Mouse (Mus musculus) hindbrain, embryonic 11.5 days (tissue): ENCODE results near the gene Wasl. TPM values are rescaled to one million over a fixed set of nuclear protein-coding genes. Genes with fewer than 3 reads are reported as not detected.

Experiments
- ATAC-seq: fragments of 200-750 bp; cut with Nextera tagmentation; 2 replicates; pipeline ENCODE4 v1.8.0; 2017; ENCODE audit warnings: mild to moderate bottlenecking, moderate TSS enrichment, moderate library complexity; ENCODE audit not compliant: low FRiP score
- DNase-seq: peaks from one replicate; pipeline ENCODE4 v3.0.0-alpha.2; 2015; ENCODE audit warnings: low spot score
- H3K27ac ChIP-seq: fragments of 300-500 bp; sonication (generic); 2 replicates; pipeline ENCODE4 v1.5.1; 2014; ENCODE audit warnings: mild to moderate bottlenecking, low read depth, low read length
- H3K27me3 ChIP-seq: fragments of 300-500 bp; sonication (generic); 2 replicates; pipeline ENCODE4 v1.6.1; 2014; ENCODE audit warnings: mild to moderate bottlenecking, low read length, moderate library complexity, mixed read lengths; ENCODE audit not compliant: control insufficient read depth, insufficient read depth
- H3K36me3 ChIP-seq: fragments of 300-500 bp; sonication (generic); 2 replicates; pipeline ENCODE4 v1.6.1; 2014; ENCODE audit warnings: mild to moderate bottlenecking, low read length, moderate library complexity, mixed read lengths; ENCODE audit not compliant: control insufficient read depth, insufficient read depth
- H3K4me1 ChIP-seq: fragments of 300-500 bp; sonication (generic); replicated peaks from 2 replicates; pipeline ENCODE4 v1.6.1; 2014; ENCODE audit warnings: low read length, mixed read lengths; ENCODE audit not compliant: control insufficient read depth, insufficient read depth
- H3K4me2 ChIP-seq: fragments of 300-500 bp; sonication (generic); replicated peaks from 2 replicates; pipeline ENCODE4 v1.6.1; 2014; ENCODE audit warnings: mild to moderate bottlenecking, low read depth, low read length
- H3K4me3 ChIP-seq: fragments of 300-500 bp; sonication (generic); 2 replicates; pipeline ENCODE4 v1.5.1; 2014; ENCODE audit warnings: low read depth, low read length
- H3K9ac ChIP-seq: fragments of 300-500 bp; sonication (generic); 2 replicates; pipeline ENCODE4 v1.6.1; 2014; ENCODE audit warnings: low read depth, low read length
- H3K9me3 ChIP-seq: fragments of 300-500 bp; sonication (generic); 2 replicates; pipeline ENCODE4 v1.6.1; 2016; ENCODE audit warnings: low read length; ENCODE audit not compliant: control insufficient read depth
- WGBS: fragments of 180-500 bp; shearing (Covaris S2); extraction: QIAGEN DNeasy Blood & Tissue Kit; methylation state at CpG from one replicate; pipeline ENCODE4 v1.1.7; 2014; 5-methylcytosine and 5-hydroxymethylcytosine counted together
- polyA plus RNA-seq: library from polyadenylated mRNA; unstranded; fragments of >200 nt; fragmentation: Nextera tagmentation; extraction: Ambion mirVana; gene quantifications from 2 replicates; pipeline ENCODE4 v1.2.1, GENCODE M21; 2014

Wasl gene
- 52.4 and 62.1 TPM in 2 replicates for polyA plus RNA-seq

GRCm38 (mm10) chr6:24664867-24665458 lies at the start of gene Wasl:
Wasl (minus strand) TSS chr6:24665009.
- WGBS = under 1% methylated on average over 61 of the region's 63 CpGs
- Histone ChIP-seq H3K36me3 (no peaks in the 10 kb centered on the region), H3K27ac (peak within 1 kb of the TSS; percentile 96), H3K4me2 (peak within 1 kb of the TSS; percentile 83), H3K4me3 (peak within 1 kb of the TSS; percentile 94), H3K9me3 (no peaks in the 10 kb centered on the region), H3K27me3 (no peaks in the 10 kb centered on the region), H3K4me1 (no peaks in the 10 kb centered on the region), H3K9ac (peak within 1 kb of the TSS; percentile 96)
- ATAC-seq (peak; percentile 99), DNase-seq (peak; percentile 99)

- no peak for ATAC-seq
- Histone ChIP-seq H3K27me3 (no peaks in the 10 kb centered on the region), H3K4me3 (no peak overlapping the region), H3K4me2 (no peak overlapping the region), H3K36me3 (no peaks in the 10 kb centered on the region), H3K9me3 (no peaks in the 10 kb centered on the region), H3K9ac (no peak overlapping the region), H3K27ac (no peak overlapping the region), H3K4me1 (no peaks in the 10 kb centered on the region)
- no peak for DNase-seq
- 89% methylated on average over 2 of the region's 2 CpGs for WGBS
Observed at GRCm38 (mm10) chr6:24707499-24707898, 42.7 kb upstream of the Wasl start.

- Histone ChIP-seq H3K4me3 (no peak overlapping the region), H3K4me1 (no peaks in the 10 kb centered on the region), H3K36me3 (no peaks in the 10 kb centered on the region), H3K4me2 (no peak overlapping the region), H3K27me3 (no peaks in the 10 kb centered on the region), H3K27ac (no peak overlapping the region), H3K9ac (no peak overlapping the region), H3K9me3 (no peaks in the 10 kb centered on the region)
- 90% methylated on average over 5 of the region's 5 CpGs for WGBS
- DNase-seq (no peak), ATAC-seq (no peak)
Observed at GRCm38 (mm10) chr6:24707090-24707489, 42.3 kb upstream of the Wasl start.

- Histone ChIP-seq H3K4me1 (no peaks in the 10 kb centered on the region), H3K4me2 (no peak overlapping the region), H3K9me3 (no peaks in the 10 kb centered on the region), H3K27ac (no peak overlapping the region), H3K27me3 (no peaks in the 10 kb centered on the region), H3K9ac (no peak overlapping the region), H3K4me3 (no peak overlapping the region), H3K36me3 (no peaks in the 10 kb centered on the region)
- WGBS = 85% methylated on average over 5 of the region's 5 CpGs
- no peak for DNase-seq
- ATAC-seq = no peak
Observed at GRCm38 (mm10) chr6:24697216-24697615, 32.4 kb upstream of the Wasl start.

- Histone ChIP-seq H3K4me1 (no peaks in the 10 kb centered on the region), H3K27me3 (no peaks in the 10 kb centered on the region), H3K27ac (no peak overlapping the region), H3K9me3 (no peaks in the 10 kb centered on the region), H3K36me3 (no peaks in the 10 kb centered on the region), H3K4me3 (no peak overlapping the region), H3K9ac (no peak overlapping the region), H3K4me2 (no peak overlapping the region)
- WGBS = 85% methylated on average over 4 of the region's 4 CpGs
- DNase-seq (no peak), ATAC-seq (no peak)
Observed at GRCm38 (mm10) chr6:24696117-24696516, 31.3 kb upstream of the Wasl start.

- no peak overlapping the region for H3K4me3 ChIP-seq
- H3K36me3 ChIP-seq = no peaks in the 10 kb centered on the region
- WGBS = 86% methylated on average over 11 of the region's 11 CpGs
- no peak overlapping the region for H3K4me2 ChIP-seq
- no peaks in the 10 kb centered on the region for H3K4me1 ChIP-seq
- H3K27me3 ChIP-seq = no peaks in the 10 kb centered on the region
- DNase-seq = no peak
- no peaks in the 10 kb centered on the region for H3K9me3 ChIP-seq
- H3K9ac ChIP-seq = no peak overlapping the region
- no peak overlapping the region for H3K27ac ChIP-seq
- no peak for ATAC-seq
Observed at GRCm38 (mm10) chr6:24694455-24695410, 29.9 kb upstream of the Wasl start.

- H3K4me1 ChIP-seq = no peaks in the 10 kb centered on the region
- 54% methylated on average over 1 of the region's 1 CpGs for WGBS
- H3K4me3 ChIP-seq = no peak overlapping the region
- no peaks in the 10 kb centered on the region for H3K9me3 ChIP-seq
- H3K27me3 ChIP-seq = no peaks in the 10 kb centered on the region
- ATAC-seq (no peak), DNase-seq (no peak)
- no peak overlapping the region for H3K9ac ChIP-seq
- no peak overlapping the region for H3K4me2 ChIP-seq
- no peak overlapping the region for H3K27ac ChIP-seq
- no peaks in the 10 kb centered on the region for H3K36me3 ChIP-seq
Observed at GRCm38 (mm10) chr6:24687871-24688270, 23.1 kb upstream of the Wasl start.

- DNase-seq (no peak), ATAC-seq (no peak)
- Histone ChIP-seq H3K27ac (no peak overlapping the region), H3K9ac (no peak overlapping the region), H3K4me3 (no peak overlapping the region), H3K27me3 (no peaks in the 10 kb centered on the region), H3K9me3 (no peaks in the 10 kb centered on the region), H3K4me1 (no peaks in the 10 kb centered on the region), H3K4me2 (no peak overlapping the region), H3K36me3 (no peaks in the 10 kb centered on the region)
- 91% methylated on average over 3 of the region's 3 CpGs for WGBS
Observed at GRCm38 (mm10) chr6:24683113-24683512, 18.3 kb upstream of the Wasl start.

GRCm38 (mm10) chr6:24667829-24668228 lies 3.0 kb upstream of the Wasl start:
- H3K9me3 ChIP-seq = no peaks in the 10 kb centered on the region
- DNase-seq (no peak), ATAC-seq (no peak)
- H3K4me3 ChIP-seq = no peak overlapping the region
- H3K36me3 ChIP-seq = no peaks in the 10 kb centered on the region
- no peaks in the 10 kb centered on the region for H3K27me3 ChIP-seq
- no peak overlapping the region for H3K27ac ChIP-seq
- no peaks in the 10 kb centered on the region for H3K4me1 ChIP-seq
- WGBS = 75% methylated on average over 3 of the region's 3 CpGs
- no peak overlapping the region for H3K4me2 ChIP-seq
- no peak overlapping the region for H3K9ac ChIP-seq
